Mouse (Mus musculus): ENCODE data around the gene Kctd2.

DNA sequence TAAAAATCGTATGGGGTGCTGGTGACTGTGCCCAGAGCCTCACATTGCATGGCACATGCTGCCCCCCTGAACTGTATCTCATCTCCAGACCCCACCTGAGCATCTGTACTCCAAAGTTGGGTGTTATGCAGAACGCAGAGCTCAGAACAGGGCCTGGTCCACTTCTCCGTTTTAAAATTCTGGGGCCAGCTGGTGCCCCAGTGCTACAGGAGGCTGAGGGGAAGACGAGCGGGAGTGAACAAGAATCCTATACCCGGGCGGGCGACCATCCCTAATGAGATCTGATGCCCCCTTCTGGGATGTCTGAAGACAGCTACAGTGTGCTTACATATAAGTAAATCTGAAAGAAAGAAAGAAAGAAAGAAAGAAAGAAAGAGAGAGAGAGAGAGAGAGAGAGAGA is 41.0 kb downstream of the Kctd2 start:
- no peak for TF ChIP-seq CTCF (IDR thresholded peaks at IDR 0.05; ENCODE audit: borderline replicate concordance, control insufficient read depth, extremely low read depth, insufficient read depth, low read length, poor library complexity)
- TF ChIP-seq POLR2A (IDR thresholded peaks at IDR 0.05; ENCODE audit: control insufficient read depth, extremely low read depth, insufficient read depth, low read length, poor library complexity) = no peak
